Mouse (Mus musculus) kidney, embryonic 15.5 days (tissue): ENCODE data around the gene Supt20. TPM values are rescaled to one million over a fixed set of nuclear protein-coding genes. Genes with fewer than 3 reads are reported as not detected.
"Not testable (repeated sequence)": the region's sequence is repeated elsewhere in the genome, so short reads cannot be mapped to it uniquely, and the experiment has no call there.

ENCODE experiments used
- ATAC-seq: fragments of 200-750 bp; cut with Nextera tagmentation; replicated peaks from 2 replicates; pipeline ENCODE4 v1.8.0; 2017; ENCODE audit warnings: moderate TSS enrichment; ENCODE audit not compliant: low FRiP score
- H3K27ac ChIP-seq: fragments of 300-500 bp; sonication (generic); 2 replicates; pipeline ENCODE4 v1.5.1; 2015; ENCODE audit warnings: mild to moderate bottlenecking, inconsistent platforms
- H3K27me3 ChIP-seq: fragments of 300-500 bp; sonication (generic); 2 replicates; pipeline ENCODE4 v1.6.1; 2015; ENCODE audit warnings: inconsistent platforms
- H3K36me3 ChIP-seq: fragments of 300-500 bp; sonication (generic); 2 replicates; pipeline ENCODE4 v1.6.1; 2015; ENCODE audit warnings: inconsistent platforms
- H3K4me1 ChIP-seq: fragments of 300-500 bp; sonication (generic); 2 replicates; pipeline ENCODE4 v1.6.1; 2015; ENCODE audit warnings: inconsistent platforms
- H3K4me2 ChIP-seq: fragments of 300-500 bp; sonication (generic); 2 replicates; pipeline ENCODE4 v1.6.1; 2015; ENCODE audit warnings: moderate library complexity, mild to moderate bottlenecking, inconsistent platforms
- H3K4me3 ChIP-seq: fragments of 300-500 bp; sonication (generic); replicated peaks from 2 replicates; pipeline ENCODE4 v1.5.1; 2015; ENCODE audit warnings: mild to moderate bottlenecking, inconsistent platforms
- H3K9ac ChIP-seq: fragments of 300-500 bp; sonication (generic); 2 replicates; pipeline ENCODE4 v1.6.1; 2015; ENCODE audit warnings: mild to moderate bottlenecking, inconsistent platforms
- H3K9me3 ChIP-seq: fragments of 300-500 bp; sonication (generic); replicated peaks from 2 replicates; pipeline ENCODE4 v1.6.1; 2016; ENCODE audit warnings: inconsistent platforms
- WGBS: fragments of 180-500 bp; shearing (Covaris S2); methylation state at CpG from one replicate; pipeline ENCODE4 v1.1.7; 2015; ENCODE audit warnings: mixed read lengths; 5-methylcytosine and 5-hydroxymethylcytosine counted together
- polyA plus RNA-seq: library from polyadenylated mRNA; unstranded; fragments of >200 nt; fragmentation: Nextera tagmentation; extraction: Ambion mirVana; gene quantifications from 2 replicates; pipeline ENCODE4 v1.2.1, GENCODE M21; 2015

The Supt20 gene
- polyA plus RNA-seq, 1 experiment from 2014 or later, result 115 TPM

DNA sequence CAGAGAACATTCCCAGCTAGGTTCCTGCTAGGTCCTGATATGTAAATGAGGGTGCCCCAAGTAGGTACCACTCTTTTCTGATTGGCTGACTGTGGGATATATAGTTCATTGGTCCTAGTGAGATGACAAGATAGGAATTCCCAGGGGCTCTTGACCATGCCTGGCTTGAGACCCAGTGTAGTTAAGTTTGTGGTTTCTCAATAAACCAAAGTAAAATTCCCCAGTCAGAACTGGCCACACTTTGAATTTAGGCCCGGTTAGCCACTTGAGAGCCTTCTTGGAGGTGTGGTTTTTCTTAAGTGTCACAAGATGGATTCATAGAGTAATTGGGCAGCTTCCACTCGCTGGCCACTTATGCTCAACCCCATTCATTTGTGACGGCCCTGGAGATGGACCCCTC, 20.5 kb upstream of the Supt20 start:
- Histone ChIP-seq H3K9me3 (no peaks in the 10 kb centered on the region), H3K4me3 (no peak overlapping the region), H3K4me2 (no peak overlapping the region), H3K4me1 (no peaks in the 10 kb centered on the region), H3K36me3 (no peaks in the 10 kb centered on the region), H3K27ac (no peak overlapping the region), H3K27me3 (no peaks in the 10 kb centered on the region), H3K9ac (no peak overlapping the region)
- no peak for ATAC-seq
- 81% methylated on average over 3 of the region's 3 CpGs for WGBS

DNA sequence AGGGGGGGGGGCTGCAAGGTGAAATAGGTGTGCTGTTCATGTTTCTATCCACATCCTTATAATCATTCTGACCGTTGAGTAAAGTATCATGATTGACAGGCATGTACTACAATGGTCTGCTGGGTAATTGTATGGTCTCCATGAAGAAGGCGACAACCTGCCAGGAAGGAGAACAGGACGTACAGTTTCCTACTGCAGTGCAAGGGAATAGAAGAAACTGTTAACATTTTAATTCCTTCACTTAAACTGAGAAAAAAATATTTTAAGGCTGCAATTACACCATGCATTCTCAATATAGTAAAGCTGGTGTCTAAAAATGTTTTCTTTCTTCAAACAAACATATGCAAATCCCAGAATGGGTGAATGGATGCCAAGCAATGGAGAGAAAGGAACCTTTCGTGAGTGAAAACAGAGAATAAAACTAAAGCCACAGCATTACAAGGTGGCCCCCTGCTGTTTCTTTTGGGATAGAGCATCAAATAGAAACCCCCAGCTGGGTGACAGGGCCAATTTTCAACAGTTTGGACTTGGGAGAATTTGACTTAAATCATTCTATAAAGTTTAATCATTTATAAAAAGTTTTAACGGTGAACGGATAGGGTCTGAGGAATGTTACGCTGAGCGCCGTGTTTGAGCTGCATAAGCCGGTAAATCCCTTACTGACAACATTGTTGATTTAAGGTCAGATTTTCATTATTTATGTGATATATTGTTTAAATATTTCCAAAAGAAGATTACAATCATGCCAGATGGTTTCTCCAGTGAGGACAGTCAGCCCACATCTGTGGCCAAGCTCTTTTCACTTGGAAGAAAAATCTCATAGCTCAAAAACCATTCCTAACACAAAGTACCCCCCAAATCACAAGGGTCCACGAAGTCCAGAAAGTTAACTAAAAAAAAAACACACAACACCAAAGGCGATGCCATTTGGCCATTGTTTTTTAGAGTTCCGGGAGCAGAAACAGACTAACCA, 19.8 kb upstream of the Supt20 start:
- no peak for ATAC-seq
- Histone ChIP-seq H3K27me3 (no peaks in the 10 kb centered on the region), H3K4me2 (no peak overlapping the region)

DNA sequence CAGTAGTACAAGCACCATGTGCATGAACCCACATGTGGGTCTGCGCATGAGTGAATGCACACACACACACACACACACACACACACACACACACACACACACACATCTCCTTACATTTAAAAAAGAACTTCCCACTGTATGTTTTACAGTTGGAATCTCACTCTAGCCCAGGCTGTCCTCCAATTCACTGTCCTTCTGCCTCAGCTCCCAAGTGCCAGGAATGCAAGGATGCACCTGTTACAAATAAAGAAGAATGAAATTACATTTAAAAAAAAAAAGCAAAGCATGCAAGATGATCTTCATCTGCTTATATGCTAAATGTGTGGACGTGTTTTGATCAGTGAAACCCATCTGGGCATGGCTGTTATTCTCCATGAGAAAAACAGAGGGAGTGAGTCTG, 15.8 kb upstream of the Supt20 start:
- H3K4me3 ChIP-seq, result no peak overlapping the region
- H3K9ac ChIP-seq, result no peak overlapping the region
- no peaks in the 10 kb centered on the region for H3K36me3 ChIP-seq
- no peak overlapping the region for H3K4me2 ChIP-seq
- ATAC-seq, result no peak
- H3K4me1 ChIP-seq, result peaks cover 13% of the 10 kb centered on the region; the same call in 1 of the 2 replicates
- WGBS, result 79% methylated on average over 2 of the region's 2 CpGs
- H3K27me3 ChIP-seq, result no peaks in the 10 kb centered on the region
- H3K9me3 ChIP-seq, result no peaks in the 10 kb centered on the region
- no peak overlapping the region for H3K27ac ChIP-seq

More for the DNA sequence above, 19.8 kb upstream of the Supt20 start:
- no peak overlapping the region for H3K9ac ChIP-seq
- H3K36me3 ChIP-seq, result no peaks in the 10 kb centered on the region
- H3K4me1 ChIP-seq, result no peaks in the 10 kb centered on the region
- H3K27ac ChIP-seq, result no peak overlapping the region
- WGBS, result 59% methylated on average over 13 of the region's 13 CpGs
- H3K4me3 ChIP-seq, result no peak overlapping the region
- H3K9me3 ChIP-seq, result no peaks in the 10 kb centered on the region

DNA sequence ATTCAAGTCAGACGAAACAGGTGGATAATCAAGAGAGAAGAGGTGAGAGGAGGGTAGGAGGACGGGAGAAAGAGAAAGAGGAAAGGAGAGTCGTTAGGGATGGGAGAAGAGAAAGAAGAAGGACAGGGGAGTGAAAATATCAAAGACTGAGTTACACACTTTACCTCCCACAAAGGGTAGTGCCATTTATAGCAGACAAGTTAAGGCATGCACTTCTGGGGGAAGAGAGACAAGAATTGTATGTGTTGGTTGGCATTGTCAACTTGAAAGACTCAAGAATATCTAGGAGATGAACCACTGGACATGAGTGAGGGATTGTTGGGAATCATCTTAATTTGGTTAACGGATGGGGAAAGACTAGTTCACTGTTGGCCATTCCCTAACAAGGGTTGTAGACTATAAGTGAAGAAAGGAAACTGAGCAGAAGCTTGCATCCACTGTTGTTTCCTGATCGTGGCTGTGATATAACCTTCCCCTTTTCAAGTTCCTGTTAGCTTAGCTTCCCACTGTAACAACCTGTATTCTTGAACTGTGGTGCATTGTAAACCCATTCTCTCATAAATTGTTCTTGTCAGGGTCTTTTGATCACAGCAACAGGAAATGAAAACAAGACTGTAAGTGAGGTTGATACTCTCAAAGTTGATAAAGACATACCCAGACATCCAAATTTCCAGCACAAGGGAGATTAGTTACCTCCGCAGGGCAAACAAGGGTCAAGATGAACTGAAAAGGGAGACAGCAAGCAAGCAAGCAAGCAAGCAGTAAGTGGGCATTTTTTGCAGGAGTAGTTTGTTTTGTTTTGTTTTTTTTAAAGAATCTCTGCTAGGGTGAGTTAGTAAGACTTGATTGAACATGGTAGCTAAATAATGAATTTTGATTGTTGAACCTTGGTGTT, 11.1 kb upstream of the Supt20 start:
- Histone ChIP-seq H3K4me2 (no peak overlapping the region), H3K27ac (peak overlapping the region; percentile 41; the same call in 1 of the 2 replicates), H3K27me3 (no peaks in the 10 kb centered on the region), H3K9me3 (no peaks in the 10 kb centered on the region), H3K4me1 (peaks cover 13% of the 10 kb centered on the region; the same call in 1 of the 2 replicates), H3K9ac (no peak overlapping the region), H3K36me3 (no peaks in the 10 kb centered on the region), H3K4me3 (no peak overlapping the region)
- WGBS, result 40% methylated on average over 6 of the region's 6 CpGs
- ATAC-seq, result 0 out of 2 replicates have a peak, but pooled peaks have one; percentile 33

DNA sequence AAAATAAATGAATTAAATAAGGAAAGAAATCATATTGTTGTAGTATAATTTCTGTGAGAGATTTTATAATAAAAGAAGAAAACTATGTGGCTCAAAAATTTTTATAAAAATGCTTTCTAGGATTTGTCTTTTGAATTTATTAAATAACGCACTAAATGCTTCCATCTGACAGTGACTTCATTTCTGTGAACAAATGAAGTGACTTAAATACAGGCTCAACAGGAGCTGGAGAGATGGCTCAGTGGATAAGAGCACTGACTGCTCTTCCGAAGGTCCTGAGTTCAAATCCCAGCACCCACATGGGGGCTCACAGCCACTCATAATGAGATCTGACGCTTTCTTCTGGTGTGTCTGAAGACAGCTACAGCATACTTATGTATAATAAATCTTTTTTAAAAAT, 7.4 kb upstream of the Supt20 start:
- Histone ChIP-seq H3K9ac (no peak overlapping the region), H3K9me3 (no peaks in the 10 kb centered on the region), H3K4me1 (peaks cover 12% of the 10 kb centered on the region; the same call in 1 of the 2 replicates), H3K36me3 (no peaks in the 10 kb centered on the region), H3K27ac (no peak overlapping the region), H3K27me3 (no peaks in the 10 kb centered on the region), H3K4me2 (no peak overlapping the region), H3K4me3 (no peak overlapping the region)
- WGBS, result 95% methylated on average over 3 of the region's 3 CpGs
- no peak for ATAC-seq

DNA sequence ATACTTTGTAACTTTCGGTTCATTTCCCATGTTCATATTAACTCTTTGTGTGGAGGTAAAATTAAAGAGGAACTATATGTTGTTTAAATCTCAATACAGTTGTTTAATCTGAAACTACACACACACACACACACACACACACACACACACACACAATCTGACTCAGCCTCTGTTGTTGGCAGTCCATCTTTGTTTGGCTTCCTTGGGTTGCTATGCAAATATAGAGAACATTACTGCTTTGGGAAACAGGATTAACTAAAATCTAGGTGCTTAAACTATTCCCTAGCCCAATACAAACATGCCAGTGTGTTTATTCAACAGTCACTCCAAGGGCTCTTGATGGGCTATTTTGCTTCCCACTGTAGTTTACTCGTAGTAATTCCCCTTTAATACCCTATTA, 5.4 kb upstream of the Supt20 start:
- no peak overlapping the region for H3K9ac ChIP-seq
- no peak overlapping the region for H3K4me3 ChIP-seq
- H3K27ac ChIP-seq, result no peak overlapping the region
- H3K27me3 ChIP-seq, result no peaks in the 10 kb centered on the region
- no peak for ATAC-seq
- no peak overlapping the region for H3K4me2 ChIP-seq
- WGBS, result 60% methylated on average over 2 of the region's 2 CpGs
- H3K4me1 ChIP-seq, result no peaks in the 10 kb centered on the region
- no peaks in the 10 kb centered on the region for H3K36me3 ChIP-seq
- no peaks in the 10 kb centered on the region for H3K9me3 ChIP-seq

DNA sequence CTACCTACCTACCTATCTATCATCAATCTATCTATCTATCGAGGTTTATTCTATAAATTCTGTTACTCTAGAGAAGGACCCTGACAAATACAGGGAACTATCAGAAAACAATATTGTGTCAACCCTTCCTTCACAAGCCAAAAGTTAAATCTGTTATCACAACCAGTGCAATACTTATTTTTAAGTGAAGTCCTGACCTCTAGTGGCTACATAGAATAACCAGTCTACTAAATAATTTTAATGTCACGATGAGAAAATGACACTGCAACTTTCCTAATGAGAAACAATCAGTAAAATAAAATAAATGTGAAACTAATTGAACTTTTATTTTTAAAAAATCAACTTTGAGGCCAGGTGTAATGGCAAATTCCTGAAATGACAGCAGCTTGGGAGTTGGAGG, 3.5 kb upstream of the Supt20 start:
- Histone ChIP-seq H3K4me3 (no peak overlapping the region), H3K4me2 (no peak overlapping the region), H3K36me3 (no peaks in the 10 kb centered on the region), H3K4me1 (no peaks in the 10 kb centered on the region), H3K27ac (no peak overlapping the region), H3K9ac (no peak overlapping the region), H3K9me3 (no peaks in the 10 kb centered on the region), H3K27me3 (no peaks in the 10 kb centered on the region)
- no peak for ATAC-seq
- 39% methylated on average over 2 of the region's 2 CpGs for WGBS

DNA sequence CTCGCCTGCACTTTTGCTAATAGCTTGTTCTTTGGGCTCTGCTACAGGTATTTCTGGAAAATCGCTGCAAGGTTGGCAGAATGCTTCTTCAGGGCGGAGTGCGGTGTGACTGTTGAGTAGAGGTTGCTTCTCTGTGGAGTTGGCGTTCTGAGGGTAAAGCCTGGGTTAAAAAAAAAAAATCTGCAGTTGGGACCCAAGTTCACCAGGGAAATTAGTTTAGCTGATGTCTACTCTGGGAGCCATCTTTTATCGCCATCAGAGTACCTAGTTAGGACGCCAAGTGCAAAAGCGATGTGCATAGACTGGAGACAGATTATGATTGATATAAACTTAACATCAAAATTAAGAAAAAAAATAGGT, 429 bp downstream of the Supt20 start:
- H3K4me1 ChIP-seq, result peaks cover 6% of the 10 kb centered on the region; the same call in 1 of the 2 replicates
- H3K4me3 ChIP-seq, result peak overlapping the region; percentile 83
- peak overlapping the region; percentile 57 for H3K4me2 ChIP-seq
- 0 out of 2 replicates have a peak, but pooled peaks have one; percentile 0 for ATAC-seq
- WGBS, result under 1% methylated on average over 8 of the region's 8 CpGs
- peaks cover 32% of the 10 kb centered on the region for H3K36me3 ChIP-seq
- H3K9me3 ChIP-seq, result no peaks in the 10 kb centered on the region
- H3K9ac ChIP-seq, result peak overlapping the region; percentile 74
- peak overlapping the region; percentile 95 for H3K27ac ChIP-seq
- no peaks in the 10 kb centered on the region for H3K27me3 ChIP-seq

GRCm38 (mm10) chr3:54699759-54700301, 7.2 kb downstream of the Supt20 start:
- Histone ChIP-seq H3K9me3 (no peaks in the 10 kb centered on the region), H3K27me3 (no peaks in the 10 kb centered on the region), H3K27ac (no peak overlapping the region), H3K4me1 (no peaks in the 10 kb centered on the region), H3K9ac (no peak overlapping the region), H3K36me3 (peaks cover 89% of the 10 kb centered on the region), H3K4me3 (no peak overlapping the region), H3K4me2 (no peak overlapping the region)
- no peak for ATAC-seq
- 81% methylated on average over 5 of the region's 5 CpGs for WGBS

DNA sequence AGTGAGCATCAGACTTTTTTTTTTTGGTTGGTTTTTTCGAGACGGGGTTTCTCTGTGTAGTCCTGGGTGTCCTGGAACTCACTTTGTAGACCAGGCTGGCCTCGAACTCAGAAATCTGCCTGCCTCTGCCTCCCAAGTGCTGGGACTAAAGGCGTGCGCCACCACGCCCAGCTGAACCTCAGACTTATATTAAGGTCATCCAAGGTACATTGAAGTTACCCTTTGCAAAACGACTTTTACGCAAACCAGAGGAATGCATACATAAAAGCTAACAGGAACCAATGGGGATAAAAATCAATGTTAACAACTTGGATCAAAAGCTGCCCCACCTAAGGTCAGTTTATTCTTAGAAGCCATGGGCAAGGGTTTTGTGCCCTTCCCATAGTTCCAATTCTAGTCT, 11.5 kb downstream of the Supt20 start:
- H3K9me3 ChIP-seq, H3K27ac ChIP-seq, H3K27me3 ChIP-seq, H3K4me3 ChIP-seq, H3K4me2 ChIP-seq, ATAC-seq, H3K4me1 ChIP-seq, H3K9ac ChIP-seq: not testable (repeated sequence)
- H3K36me3 ChIP-seq, result peaks cover 92% of the 10 kb centered on the region
- WGBS, result 95% methylated on average over 8 of the region's 8 CpGs

DNA sequence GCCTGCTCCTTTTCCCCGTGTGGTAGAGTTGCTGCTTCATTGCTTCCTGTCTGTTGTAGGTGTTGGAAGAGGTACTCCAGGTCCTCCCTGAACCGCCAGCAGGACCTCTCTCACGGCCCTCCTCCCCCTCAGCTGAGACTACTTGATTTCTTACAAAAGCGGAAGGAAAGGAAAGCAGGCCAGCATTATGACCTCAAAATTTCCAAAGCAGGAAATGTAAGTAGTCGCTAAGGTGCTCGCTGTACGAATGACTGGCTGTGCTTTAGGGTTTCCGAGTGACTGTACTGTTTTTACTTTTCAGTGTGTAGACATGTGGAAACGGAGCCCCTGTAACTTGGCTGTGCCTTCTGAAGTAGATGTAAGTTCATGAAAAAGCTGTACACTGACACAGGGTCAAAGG, 16.4 kb downstream of the Supt20 start:
- no peaks in the 10 kb centered on the region for H3K9me3 ChIP-seq
- H3K4me2 ChIP-seq, result no peak overlapping the region
- H3K4me3 ChIP-seq, result no peak overlapping the region
- H3K27me3 ChIP-seq, result no peaks in the 10 kb centered on the region
- no peak overlapping the region for H3K27ac ChIP-seq
- H3K4me1 ChIP-seq, result no peaks in the 10 kb centered on the region
- 80% methylated on average over 9 of the region's 9 CpGs for WGBS
- H3K9ac ChIP-seq, result no peak overlapping the region
- H3K36me3 ChIP-seq, result peaks cover 90% of the 10 kb centered on the region
- ATAC-seq, result no peak

- no peak for ATAC-seq
- 90% methylated on average over 6 of the region's 6 CpGs for WGBS
- Histone ChIP-seq H3K4me2 (no peak within 1 kb of the TSS), H3K4me3 (no peak within 1 kb of the TSS), H3K27me3 (no peaks in the 10 kb centered on the region), H3K36me3 (peaks cover 86% of the 10 kb centered on the region), H3K4me1 (no peaks in the 10 kb centered on the region), H3K27ac (no peak within 1 kb of the TSS), H3K9ac (no peak within 1 kb of the TSS), H3K9me3 (no peaks in the 10 kb centered on the region)
These were observed 21.6 kb downstream of the Supt20 start, which contains the start of gene Gm21958 for GRCm38 (mm10) chr3:54714253-54714652. Gene Gm21958, minus strand, starts transcription at chr3:54714353.
